Mouse (Mus musculus) lung, adult 2 months (tissue): ENCODE results near the gene Txnip. TPM values are rescaled to one million over a fixed set of nuclear protein-coding genes. Genes with fewer than 3 reads are reported as not detected.

Experiments used
- DNase-seq: peaks from one replicate; pipeline ENCODE4 v3.0.0; 2022
- H3K4me1 ChIP-seq: fragments of 200-500 bp; 2 replicates; pipeline ENCODE4 v1.6.1; 2011; ENCODE audit warnings: low read length; ENCODE audit not compliant: control insufficient read depth, insufficient read depth
- H3K4me3 ChIP-seq: fragments of 200-500 bp; replicated peaks from 2 replicates; pipeline ENCODE3; 2011; ENCODE audit warnings: low read depth, mild to moderate bottlenecking, control low read depth, low read length; ENCODE audit errors: extremely low read depth
- CTCF ChIP-seq: fragments of 200-500 bp; IDR thresholded peaks from 2 replicates; pipeline ENCODE4 v1.5.1; 2011; ENCODE audit warnings: mild to moderate bottlenecking, low read length, control low read depth; ENCODE audit not compliant: insufficient read depth
- POLR2A ChIP-seq: fragments of 200-500 bp; IDR thresholded peaks from 2 replicates; pipeline ENCODE4 v1.6.1; 2011; ENCODE audit warnings: low read depth, mild to moderate bottlenecking, control low read depth, low read length, borderline replicate concordance; ENCODE audit errors: extremely low read depth
- WGBS: fragments of 180-500 bp; shearing (Covaris S2); methylation state at CpG from one replicate; pipeline ENCODE4 v1.1.7; 2018; 5-methylcytosine and 5-hydroxymethylcytosine counted together
- polyA plus RNA-seq: library from polyadenylated mRNA; depleted of rRNA; stranded (reverse); fragments of >200 nt; gene quantifications from 2 replicates; pipeline ENCODE4 v1.2.3, GENCODE M21; 2012

The Txnip gene
- polyA plus RNA-seq, 1 experiment, result 806 TPM

DNA sequence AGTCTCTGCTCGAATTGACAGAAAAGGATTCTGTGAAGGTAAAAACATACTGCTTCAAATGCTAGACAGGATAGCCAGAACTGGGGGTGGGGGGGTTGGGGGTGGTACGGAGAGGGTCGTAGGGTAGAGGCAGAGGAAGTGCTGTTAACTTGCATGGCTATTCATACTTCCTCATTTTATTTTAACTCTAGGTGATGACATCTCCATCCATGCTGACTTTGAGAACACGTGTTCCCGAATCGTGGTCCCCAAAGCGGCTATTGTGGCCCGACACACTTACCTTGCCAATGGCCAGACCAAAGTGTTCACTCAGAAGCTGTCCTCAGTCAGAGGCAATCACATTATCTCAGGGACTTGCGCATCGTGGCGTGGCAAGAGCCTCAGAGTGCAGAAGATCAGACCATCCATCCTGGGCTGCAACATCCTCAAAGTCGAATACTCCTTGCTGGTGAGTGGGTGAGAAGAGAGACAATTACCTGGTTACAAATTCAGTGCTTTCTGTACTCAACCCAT is 1.7 kb downstream of the Txnip start:
- 4% methylated on average over 12 of the region's 12 CpGs for WGBS
- peaks cover 20% of the 10 kb centered on the region for H3K4me1 ChIP-seq
- no peak for DNase-seq
- TF ChIP-seq CTCF (no peak), POLR2A (peak; percentile 84; the same call in 1 of the 2 replicates)
- H3K4me3 ChIP-seq, result peak overlapping the region; percentile 94

DNA sequence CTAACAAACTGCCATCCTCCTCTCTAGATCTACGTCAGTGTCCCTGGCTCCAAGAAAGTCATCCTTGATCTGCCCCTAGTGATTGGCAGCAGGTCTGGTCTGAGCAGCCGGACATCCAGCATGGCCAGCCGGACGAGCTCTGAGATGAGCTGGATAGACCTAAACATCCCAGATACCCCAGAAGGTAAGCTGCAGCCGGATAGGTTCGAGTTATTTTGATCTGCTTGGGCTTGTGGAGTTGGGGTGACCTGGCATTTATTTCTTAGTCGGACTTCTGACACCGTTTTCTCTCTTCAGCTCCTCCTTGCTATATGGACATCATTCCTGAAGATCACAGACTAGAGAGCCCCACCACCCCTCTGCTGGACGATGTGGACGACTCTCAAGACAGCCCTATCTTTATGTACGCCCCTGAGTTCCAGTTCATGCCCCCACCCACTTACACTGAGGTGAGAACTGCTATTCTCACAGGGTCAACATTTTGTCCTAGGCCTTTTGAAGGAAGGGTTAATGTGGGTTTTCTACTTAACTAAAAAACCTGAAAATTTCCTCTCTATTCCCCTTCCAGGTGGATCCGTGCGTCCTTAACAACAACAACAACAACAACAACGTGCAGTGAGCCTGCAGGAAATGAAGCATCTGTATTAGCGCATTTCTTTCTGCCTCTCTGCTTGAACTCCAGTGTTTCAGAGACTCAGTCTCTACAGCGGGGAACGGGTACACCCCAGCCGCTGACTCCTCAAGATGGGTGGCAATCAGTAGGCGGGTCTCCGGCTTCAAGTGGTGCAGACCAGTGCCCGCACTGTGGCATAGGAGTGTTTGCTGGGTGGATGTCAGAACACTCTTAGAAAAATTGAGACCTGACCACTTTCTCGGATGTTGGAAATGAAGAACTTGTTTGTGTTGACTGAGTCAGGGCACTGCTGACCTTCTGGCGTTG is 2.4 kb downstream of the Txnip start:
- 4% methylated on average over 23 of the region's 23 CpGs for WGBS
- peak; percentile 55 for DNase-seq

DNA sequence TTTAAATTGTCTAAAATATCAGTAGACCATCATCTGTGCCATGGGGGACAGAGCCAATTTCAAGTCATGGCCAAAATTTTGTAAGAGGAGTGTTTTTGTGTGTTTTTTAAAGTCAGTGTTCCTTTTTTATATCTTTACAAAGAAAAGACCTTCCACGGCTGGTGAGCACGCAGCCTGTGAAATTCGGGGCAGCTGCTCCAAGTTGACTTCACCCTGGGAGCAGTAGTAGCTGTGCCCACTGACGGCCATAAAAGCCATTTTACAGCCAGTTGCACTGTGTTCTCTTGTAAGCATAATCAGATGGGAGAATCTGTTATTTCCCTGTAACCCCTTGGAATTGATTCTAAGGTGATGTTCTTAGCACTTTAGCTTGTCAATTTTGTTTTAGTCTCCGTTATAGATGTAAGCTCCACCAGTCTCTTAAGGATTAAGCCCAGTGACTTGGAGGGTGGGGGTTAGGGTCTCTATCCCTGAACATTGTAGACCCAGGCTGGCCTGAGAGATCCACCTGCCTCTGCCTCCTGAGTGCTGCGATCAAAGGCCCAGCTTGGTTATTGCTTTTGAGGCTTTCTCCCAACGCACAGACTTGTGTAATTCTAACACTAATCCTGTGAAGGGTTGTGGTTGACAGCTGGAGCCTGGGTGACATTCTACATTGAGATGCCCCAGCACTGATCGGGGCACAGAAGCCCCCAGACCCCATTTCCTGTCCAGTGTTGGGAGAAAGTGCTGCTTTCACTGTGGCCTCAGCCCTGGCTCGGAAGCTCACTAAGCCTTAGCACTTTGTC is 3.3 kb downstream of the Txnip start:
- WGBS, result 12% methylated on average over 9 of the region's 9 CpGs
- peaks cover 17% of the 10 kb centered on the region for H3K4me1 ChIP-seq

More for the DNA sequence above, 2.4 kb downstream of the Txnip start:
- TF ChIP-seq CTCF (no peak), POLR2A (peak; percentile 65; the same call in 1 of the 2 replicates)
- peak overlapping the region; percentile 94 for H3K4me3 ChIP-seq
- H3K4me1 ChIP-seq, result peaks cover 20% of the 10 kb centered on the region

DNA sequence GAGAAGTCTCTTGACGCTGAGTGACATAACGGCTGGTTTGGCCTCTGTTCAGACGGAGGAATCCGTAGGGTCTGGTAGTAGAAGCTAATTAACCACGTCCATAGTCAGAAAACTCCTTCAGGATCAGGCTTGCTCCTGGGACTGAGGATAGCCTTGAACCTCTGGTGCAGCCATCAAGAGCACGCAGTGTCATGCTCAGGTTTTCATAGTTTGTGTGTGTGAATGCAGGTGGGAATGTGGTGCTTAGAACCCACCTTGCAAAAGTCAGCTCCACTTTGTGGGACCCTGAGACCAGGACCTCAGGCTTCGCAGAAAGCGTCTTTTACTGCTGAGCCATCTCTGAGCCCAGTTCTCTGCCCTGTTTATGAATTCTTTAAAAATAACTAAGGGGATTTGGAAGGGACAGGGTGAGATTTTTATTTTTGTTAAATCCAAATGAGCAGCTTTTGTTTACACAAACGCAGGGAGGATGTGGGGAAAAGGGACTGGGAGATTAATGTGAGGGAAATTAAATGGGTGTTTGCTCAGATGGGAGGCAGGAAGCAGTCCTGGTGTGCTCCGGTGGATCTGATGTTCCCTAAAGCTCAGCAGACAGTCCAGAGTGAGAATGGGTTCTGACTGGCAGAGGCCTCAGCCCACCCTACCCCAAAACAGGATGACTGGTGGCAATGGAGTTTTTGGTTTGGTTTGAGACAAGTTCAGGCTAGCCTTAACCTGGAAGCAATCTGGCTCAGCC is 4.4 kb downstream of the Txnip start:
- Histone ChIP-seq H3K4me1 (peaks cover 17% of the 10 kb centered on the region), H3K4me3 (peak overlapping the region; percentile 70)
- WGBS, result 18% methylated on average over 10 of the region's 10 CpGs
- peak; percentile 85 for TF ChIP-seq POLR2A
- TF ChIP-seq CTCF, result no peak
- DNase-seq, result no peak

More for the DNA sequence above, 3.3 kb downstream of the Txnip start:
- no peak for TF ChIP-seq CTCF
- TF ChIP-seq POLR2A, result peak; percentile 79; the same call in 1 of the 2 replicates
- DNase-seq, result no peak
- peak overlapping the region; percentile 94 for H3K4me3 ChIP-seq

DNA sequence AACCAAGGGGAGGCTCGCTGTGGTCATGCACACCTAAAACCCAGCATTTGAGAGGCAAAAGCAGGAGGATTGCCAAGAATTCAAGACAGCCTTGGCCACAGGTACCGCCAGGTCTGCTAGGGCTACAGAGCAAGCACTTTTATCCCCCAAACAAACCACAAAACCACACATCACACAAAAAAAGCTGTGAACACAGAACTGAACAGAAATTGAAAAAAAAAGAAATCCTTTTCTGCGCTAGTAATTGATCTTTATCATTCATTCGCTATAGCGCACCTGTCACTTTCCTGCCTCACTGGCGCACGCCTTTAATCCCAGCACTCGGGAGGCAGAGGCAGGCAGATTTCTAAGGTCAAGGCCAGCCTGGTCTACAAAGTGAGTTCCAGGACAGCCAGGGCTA is 5.5 kb downstream of the Txnip start:
- whole genome bisulfite sequencing, result 78% methylated on average over 8 of the region's 8 CpGs
- peaks cover 17% of the 10 kb centered on the region for H3K4me1 ChIP-seq
- DNase-seq, result no peak
- 0 out of 2 replicates have a peak, but pooled peaks have one; percentile 7 for TF ChIP-seq POLR2A
- no peak for TF ChIP-seq CTCF
- H3K4me3 ChIP-seq, result no peak overlapping the region

DNA sequence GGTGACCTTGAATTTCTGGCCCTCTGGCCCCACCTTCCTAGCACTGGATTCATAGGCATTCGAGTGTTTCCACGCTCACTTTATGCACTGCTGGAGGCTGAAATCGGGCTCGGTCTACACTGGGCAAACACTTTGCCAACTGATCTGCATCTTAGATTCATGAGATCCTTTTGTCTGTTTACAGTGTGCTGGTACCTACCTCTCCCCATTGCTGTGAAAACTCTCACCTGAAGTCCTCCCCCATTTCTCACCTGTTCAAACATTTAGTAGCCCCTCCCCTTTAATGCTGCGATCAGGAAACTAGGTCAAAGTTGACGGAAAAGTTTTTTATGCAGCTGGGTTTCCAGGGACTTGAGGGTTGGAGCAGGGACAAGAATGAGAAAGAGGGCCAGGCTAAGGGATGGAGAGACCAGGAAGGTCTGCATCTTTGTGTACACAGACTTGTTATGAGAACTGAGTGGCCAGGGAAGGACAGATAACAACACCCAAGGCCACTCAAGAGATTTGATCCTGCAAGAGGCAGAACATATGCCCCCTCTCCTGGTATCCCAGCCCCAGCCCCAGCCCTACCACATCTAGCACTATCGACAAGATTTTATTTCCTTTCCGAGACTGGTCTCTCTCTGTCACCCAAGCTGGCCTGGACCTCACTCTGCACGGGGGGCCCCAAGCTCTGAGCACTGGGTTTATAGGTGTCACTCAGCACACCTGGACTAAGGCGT is 6.3 kb downstream of the Txnip start:
- H3K4me1 ChIP-seq, result peaks cover 22% of the 10 kb centered on the region
- H3K4me3 ChIP-seq, result no peak overlapping the region
- 14% methylated on average over 10 of the region's 10 CpGs for WGBS
- TF ChIP-seq POLR2A (no peak), CTCF (no peak)
- DNase-seq, result peak; percentile 62

DNA sequence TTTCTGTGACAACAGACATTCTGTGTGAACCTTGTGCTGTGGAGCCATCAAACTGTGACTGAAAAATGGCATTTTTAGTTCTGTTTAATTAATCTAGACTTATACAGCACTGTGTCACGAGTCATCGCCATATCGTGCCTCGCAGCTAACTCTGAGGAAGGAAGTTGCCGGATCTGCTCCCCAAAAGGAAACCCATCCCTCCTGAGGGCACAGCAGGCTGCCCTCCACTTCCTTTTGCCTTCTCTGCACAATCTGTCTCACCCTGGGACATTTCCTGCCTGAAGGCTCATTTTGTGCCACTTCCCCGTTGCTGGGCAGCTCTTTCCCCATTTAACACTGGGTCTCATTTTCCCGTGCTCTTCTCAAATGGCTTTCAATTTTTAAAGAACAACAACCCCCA is 6.9 kb downstream of the Txnip start:
- H3K4me3 ChIP-seq, result no peak overlapping the region
- TF ChIP-seq CTCF (no peak), POLR2A (peak; percentile 44; the same call in 1 of the 2 replicates)
- DNase-seq, result peak; percentile 53
- 9% methylated on average over 7 of the region's 7 CpGs for WGBS
- H3K4me1 ChIP-seq, result peaks cover 23% of the 10 kb centered on the region

DNA sequence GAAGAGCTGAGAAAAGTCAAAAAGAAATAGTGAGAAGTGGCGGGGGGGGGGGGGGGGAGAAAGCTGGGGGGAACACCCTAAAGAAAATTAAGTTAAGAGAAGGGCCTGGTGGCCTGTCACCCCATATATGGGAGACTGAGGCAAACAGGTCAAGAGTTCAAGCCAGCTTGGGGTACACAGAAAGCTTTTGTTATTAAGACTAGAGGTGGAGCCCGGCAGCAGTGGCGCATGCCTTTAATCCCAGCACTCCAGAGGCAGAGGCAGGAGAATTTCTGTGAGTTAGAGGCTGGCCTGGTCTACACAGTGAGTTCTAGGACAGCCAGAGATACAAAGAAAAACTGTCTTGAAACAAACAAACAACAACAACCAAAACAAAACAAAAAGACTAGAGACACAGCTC is 7.3 kb downstream of the Txnip start:
- WGBS, result 38% methylated on average over 3 of the region's 3 CpGs
- peaks cover 23% of the 10 kb centered on the region for H3K4me1 ChIP-seq
- no peak for DNase-seq
- no peak for TF ChIP-seq POLR2A
- TF ChIP-seq CTCF, result no peak
- no peak overlapping the region for H3K4me3 ChIP-seq
